Mouse (Mus musculus) left cerebral cortex, postnatal 10 days (tissue): ENCODE measurements around the gene Apbb2. TPM values are rescaled to one million over a fixed set of nuclear protein-coding genes. Genes with fewer than 3 reads are reported as not detected.

Experiments
- DNase-seq, 2 experiments: peaks; one replicate each; pipeline ENCODE4 v3.0.0; 2021 to 2022; ENCODE audit warnings: low spot score in 2 of 2, mixed read lengths in 1 of 2; ENCODE audit errors: extremely low spot score in 1 of 2
- intact Hi-C: fragments of 180-260 bp; cut with DNase I; formaldehyde crosslinking; loops from one replicate; pipeline ENCODE4 v1.15.1; 2025
- total RNA-seq, 2 experiments: library from RNA; stranded (reverse); gene quantifications; 2 replicates each; pipeline ENCODE4 v1.2.3; 2021

Apbb2 gene
- total RNA-seq, 2 experiments from 2014 or later, result 73.7 to 74.4 TPM

DNA sequence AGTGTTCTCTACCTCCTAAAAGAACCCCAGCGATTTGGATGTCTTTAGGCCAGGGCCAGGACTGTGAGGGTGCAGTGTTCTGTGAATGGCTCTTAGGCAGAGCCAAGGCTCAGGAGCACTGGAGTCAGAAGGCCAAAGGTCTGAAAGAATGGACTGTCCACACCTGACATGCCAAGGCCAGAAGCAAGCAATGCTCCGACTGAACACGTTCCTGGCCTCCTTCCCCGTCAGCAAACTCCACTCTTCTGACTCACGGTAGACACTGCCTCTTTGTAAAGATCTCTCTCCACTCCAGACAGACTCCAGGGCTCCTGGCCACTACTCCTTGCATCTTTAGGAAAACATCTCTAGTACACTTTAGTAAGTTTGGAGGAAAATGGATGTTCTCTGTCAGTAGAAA lies 163.3 kb downstream of the Apbb2 start:
- DNase-seq, result no peak
- intact Hi-C loops, result no loop called here

DNA sequence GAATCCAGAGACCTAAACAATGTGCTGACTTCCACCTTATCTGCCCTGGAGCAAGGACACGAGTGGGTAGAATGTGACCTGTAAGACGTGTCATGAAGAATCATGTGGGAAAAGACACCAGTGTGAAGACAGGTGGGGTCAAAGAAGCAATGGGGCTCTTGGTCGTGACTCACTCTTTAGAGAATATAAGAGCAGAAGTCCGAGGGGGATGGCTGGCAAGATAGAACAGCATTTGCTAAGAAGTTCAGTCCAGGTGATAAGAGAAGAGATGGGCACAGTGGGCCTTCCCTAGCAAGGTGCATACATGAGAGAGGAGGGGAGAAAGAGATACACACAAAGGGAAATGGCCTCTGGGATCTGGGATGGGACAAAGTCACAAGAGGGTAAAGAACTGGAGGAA lies 163.8 kb downstream of the Apbb2 start:
- no peak for DNase-seq
- intact Hi-C loops, result no loop called here

DNA sequence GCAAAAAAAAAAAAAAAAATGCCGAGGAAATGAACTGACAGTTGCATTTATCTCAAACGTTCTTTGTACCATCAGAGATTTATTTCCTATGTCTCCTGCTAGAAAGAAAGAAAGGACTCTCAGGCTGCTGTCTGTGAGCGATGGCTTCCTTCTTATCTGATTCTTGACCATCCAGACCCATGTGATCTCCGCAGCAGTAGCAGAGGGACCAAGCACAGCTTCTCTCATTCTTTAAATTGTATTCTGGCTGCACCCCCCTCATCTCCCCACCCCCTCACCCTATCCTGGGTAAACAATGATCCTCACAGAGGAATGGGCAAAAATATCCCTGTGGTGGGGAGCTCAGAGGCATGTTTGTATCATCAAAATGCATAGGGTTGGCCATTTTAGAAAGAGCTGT lies 165.5 kb downstream of the Apbb2 start:
- no peak for DNase-seq
- intact Hi-C loops, result no loop called here

GRCm38 (mm10) chr5:66451561-66451960 lies 167.0 kb downstream of the Apbb2 start:
- peak in 1 of 2 experiments; percentile 56 for DNase-seq
- intact Hi-C loops, result no loop called here

- intact Hi-C loops, result no loop called here
- no peak for DNase-seq
These were observed 173.1 kb downstream of the Apbb2 start for GRCm38 (mm10) chr5:66445497-66445896.

GRCm38 (mm10) chr5:66442260-66442659 lies 176.3 kb downstream of the Apbb2 start:
- DNase-seq, result no peak
- intact Hi-C loops, result no loop called here

DNA sequence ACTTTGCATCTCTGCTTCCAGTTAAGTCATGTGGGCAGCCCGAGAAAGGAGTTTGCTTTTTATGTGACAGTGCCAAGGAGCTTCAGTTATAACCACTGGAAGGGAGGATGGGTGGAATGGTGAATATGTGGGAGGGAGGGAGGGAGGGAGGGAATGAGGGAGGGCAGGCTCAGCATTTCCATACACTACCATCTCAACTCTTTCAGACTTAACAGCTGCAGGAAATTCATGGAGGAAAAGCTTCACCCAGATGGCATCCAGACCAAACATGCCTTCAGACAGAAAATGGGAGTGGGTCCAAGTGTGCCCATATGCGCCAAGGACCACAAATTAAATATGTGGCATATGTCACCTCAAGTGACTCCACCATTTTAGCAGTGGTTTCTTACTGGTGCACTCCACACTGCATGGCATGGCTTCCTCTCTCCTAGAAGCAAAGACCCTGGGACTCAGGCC lies 181.8 kb downstream of the Apbb2 start:
- intact Hi-C loops, result no loop called here
- no peak for DNase-seq

GRCm38 (mm10) chr5:66435158-66435557 lies 183.4 kb downstream of the Apbb2 start:
- DNase-seq, result no peak
- intact Hi-C loops, result no loop called here

- DNase-seq, result no peak
- intact Hi-C loops, result no loop called here
These were observed 189.5 kb downstream of the Apbb2 start for GRCm38 (mm10) chr5:66429076-66429475.

DNA sequence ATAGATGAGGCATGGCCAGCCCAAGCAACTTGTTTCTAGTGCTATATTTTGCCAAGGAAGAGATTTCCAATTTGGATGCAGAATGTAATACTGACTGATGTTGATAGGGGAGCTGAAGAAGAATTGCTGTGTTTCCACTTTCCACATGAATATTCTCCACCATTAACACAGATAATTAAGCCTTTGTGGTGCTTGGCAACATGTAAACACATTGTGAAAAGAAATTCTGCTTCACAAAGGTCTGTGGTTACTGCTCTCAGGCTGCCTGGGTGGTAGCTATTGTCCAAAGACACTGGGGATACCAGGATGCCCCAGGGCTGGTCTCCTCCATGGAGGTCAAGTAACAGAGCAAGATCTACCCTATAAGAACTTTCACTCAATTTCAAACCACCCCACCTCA lies 190.5 kb downstream of the Apbb2 start:
- intact Hi-C loops, result no loop called here

DNA sequence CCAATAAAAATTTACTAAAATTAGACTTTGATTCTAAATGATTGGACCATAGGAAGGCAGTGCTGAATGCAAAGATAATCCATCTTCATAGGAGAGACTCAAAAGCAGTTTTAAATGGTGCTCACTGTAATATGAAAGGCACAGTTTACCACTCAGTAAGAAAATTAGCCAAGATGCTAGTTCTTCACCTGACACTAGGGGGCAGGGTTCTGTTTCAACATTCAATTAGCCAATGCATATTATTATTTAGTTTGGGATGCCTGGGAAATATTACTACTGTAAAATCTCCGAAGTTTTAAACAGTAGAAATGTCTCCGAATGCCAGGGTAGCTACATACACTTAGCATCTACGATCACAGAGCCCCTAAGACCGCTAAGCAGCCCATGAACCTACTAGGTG lies 194.7 kb downstream of the Apbb2 start:
- DNase-seq, result peak in 1 of 2 experiments; percentile 26
- intact Hi-C loops, result no loop called here

More for the DNA sequence above, 190.5 kb downstream of the Apbb2 start:
- DNase-seq, result no peak

- DNase-seq, result no peak
- intact Hi-C loops, result no loop called here
These were observed 195.1 kb downstream of the Apbb2 start for GRCm38 (mm10) chr5:66423466-66423865.

DNA sequence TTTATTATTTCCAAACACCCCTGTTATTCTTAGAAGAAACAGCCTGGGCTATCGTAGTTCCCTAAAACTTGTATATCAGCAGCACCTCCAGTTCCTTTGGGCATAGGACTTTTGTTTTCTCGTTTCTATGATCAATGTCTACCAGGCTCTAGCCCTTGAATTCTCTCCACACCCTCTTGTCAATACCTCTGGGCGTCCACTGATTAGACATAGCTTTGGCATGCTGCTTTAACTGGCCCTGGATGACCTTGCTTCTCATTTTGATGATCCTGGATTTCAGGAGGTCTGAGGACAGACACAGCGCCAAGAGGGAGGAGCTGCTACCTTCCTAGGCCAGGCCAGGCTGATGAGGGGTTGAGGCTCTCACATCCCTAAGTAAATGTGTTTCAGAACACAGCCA lies 196.6 kb downstream of the Apbb2 start:
- intact Hi-C loops, result no loop called here
- no peak for DNase-seq

DNA sequence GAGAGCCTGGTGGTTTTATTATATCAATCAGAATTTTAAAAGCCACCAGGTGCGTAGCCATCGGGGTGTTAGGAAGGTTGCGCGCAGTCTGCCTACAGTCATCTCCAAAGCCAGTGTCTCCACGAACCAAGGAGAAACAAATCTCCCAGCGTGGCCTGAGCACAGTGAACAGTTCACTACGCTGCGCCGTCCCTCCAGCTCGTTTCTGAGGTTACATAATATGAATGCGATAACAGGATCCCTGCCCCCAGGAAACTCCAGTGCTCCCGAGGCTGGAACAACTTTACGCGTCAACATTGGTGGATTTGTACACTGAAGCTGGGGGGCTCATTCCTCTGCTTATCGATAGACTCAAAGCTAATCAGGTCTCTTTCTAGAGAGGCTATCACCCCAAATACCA lies 197.4 kb downstream of the Apbb2 start:
- no peak for DNase-seq
- intact Hi-C loops, result no loop called here

DNA sequence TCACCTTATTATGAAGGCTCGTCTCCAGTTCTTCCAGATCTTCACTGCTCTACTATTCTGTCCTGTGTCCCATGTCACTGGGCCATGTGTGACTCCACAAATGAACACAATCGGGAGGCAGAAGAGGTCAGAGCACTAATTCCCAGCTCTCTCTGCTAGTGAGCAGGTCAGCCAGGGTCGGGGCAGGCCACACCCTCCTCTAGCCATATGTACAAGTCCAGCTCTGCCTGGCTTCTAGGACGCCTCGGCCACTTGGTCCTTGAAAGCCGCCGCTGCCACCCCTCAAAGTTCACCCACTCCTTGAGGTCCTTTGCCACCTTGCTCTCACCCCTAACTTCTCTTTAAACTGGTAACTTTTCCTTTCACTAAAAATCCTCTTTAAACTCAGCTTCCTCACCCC lies 198.6 kb downstream of the Apbb2 start:
- no peak for DNase-seq
- intact Hi-C loops, result no loop called here

DNA sequence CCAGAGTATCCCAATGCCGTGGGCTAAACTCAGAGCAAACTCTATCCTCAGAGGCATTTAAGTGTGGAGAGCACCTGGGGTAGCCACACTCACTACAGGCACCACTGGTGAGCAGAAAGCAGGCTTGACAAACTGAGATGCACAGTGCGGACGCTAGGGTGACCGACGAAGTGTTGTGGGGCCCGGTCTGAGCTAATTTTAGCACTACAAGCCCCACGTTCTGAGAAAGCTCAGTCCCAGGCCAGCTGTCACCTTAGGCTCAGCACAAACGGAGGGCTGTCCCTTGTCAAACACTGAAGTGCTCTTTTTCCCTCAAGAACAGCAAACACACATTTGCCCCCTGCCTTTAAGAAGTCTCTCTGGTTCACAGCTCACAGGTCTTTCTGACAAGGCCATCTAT lies 201.3 kb downstream of the Apbb2 start:
- intact Hi-C loops, result no loop called here
- DNase-seq, result no peak

- peak in 1 of 2 experiments; percentile 39 for DNase-seq
- intact Hi-C loops, result no loop called here
These were observed 202.7 kb downstream of the Apbb2 start for GRCm38 (mm10) chr5:66415700-66416543.

DNA sequence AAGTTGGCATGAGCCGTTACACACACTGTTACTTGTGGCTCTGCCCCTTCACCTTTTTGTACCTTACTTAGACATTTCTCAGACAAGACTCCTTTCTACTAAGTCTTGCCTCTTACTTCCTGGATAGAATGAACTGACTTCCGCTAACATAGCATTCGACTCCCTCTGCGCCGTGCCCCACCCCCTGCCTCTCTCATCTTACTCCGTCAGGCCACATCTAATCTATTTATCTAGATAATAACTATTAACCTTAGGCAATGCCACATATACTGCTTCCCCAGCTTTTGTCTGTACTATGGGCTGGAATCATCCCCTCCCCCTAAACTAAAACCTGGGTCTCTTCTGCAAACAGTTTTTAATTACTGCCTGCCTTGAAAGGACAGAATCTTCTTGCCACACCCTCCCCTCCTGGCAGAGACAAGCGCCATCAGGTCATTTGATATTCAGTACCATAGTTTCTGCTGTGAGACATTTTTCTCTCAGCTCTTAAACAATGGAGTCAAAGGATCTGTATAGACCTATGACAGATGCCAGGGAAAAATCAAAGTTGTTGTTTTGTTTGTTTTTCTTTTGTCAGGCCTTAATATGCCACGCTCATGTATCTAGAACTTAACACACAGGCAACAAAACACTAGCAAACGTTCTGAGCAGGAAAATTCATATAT lies 203.4 kb downstream of the Apbb2 start:
- no peak for DNase-seq
- intact Hi-C loops, result no loop called here

- intact Hi-C loops, result no loop called here
- DNase-seq, result no peak
These were observed 205.2 kb downstream of the Apbb2 start for GRCm38 (mm10) chr5:66413402-66413801.

- intact Hi-C loops, result no loop called here
- DNase-seq, result peak in 1 of 2 experiments; percentile 50
These were observed 205.8 kb downstream of the Apbb2 start for GRCm38 (mm10) chr5:66412821-66413220.
